Mouse (Mus musculus) kidney, adult 2 months (tissue): ENCODE measurements around the gene Dnaaf1.

ENCODE experiments used
- CTCF ChIP-seq: fragments of 200-500 bp; conservative IDR thresholded peaks from 2 replicates; pipeline ENCODE4 v1.5.1; 2011; ENCODE audit warnings: low read depth, mild to moderate bottlenecking, control low read depth, low read length, moderate library complexity, mixed read lengths; ENCODE audit not compliant: insufficient read depth, insufficient read length
- POLR2A ChIP-seq: fragments of 200-500 bp; IDR thresholded peaks from one replicate; pipeline ENCODE4 v1.6.1; 2011; ENCODE audit warnings: low read depth, low read length, control low read depth

GRCm38 (mm10) chr8:119627613-119628359 is 52.8 kb downstream of the Dnaaf1 start:
- TF ChIP-seq CTCF (no peak), POLR2A (no peak)
